Mouse (Mus musculus): ENCODE results near the gene Tpx2.
A peak's percentile ranks its signal among the peaks of the same experiment; 100 is the strongest.

The Tpx2 gene

DNA sequence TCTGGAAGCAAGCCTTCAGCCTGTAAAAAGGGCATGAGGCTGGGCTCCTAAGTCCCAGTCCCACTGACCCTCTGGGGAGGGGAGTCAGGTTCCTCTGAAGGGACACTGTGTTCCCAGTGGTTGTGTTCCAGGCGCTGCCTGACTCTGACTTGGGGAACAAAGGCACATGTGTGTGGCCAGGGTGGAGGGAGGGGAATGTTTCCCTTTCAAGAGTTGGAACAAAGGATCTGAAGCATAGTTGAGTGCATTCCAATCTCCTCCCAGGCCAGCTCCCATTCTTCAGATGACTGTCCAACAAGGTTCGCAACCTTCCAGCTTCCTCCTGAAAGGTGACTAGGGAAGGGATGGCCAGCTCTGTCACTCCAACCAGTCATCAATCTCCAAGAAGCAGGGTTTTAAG lies 27.4 kb upstream of the Tpx2 start:
- DNase-seq (ENCODE audit: low read depth) = peak; percentile 32

DNA sequence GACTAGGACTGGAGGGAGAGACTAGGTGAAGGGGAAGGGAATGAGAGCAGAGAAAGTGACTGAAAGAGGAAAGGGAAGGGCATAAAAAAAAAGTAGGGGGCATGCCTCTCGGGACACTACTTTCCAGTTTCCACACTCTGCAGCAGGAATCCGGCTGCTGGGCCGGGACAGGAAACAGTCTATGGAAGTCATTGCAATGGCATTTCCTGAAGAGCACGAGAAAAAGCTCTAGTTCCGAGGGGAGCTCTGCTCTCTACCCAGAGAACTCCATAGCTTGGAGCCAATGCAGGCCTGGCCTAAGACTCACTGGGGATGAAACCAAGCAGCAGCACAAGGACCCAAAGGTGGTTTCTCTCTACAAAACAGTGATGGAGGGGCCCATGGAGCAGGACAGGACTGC lies 26.7 kb upstream of the Tpx2 start:
- DNase-seq (ENCODE audit: low read depth) = peak; percentile 74

DNA sequence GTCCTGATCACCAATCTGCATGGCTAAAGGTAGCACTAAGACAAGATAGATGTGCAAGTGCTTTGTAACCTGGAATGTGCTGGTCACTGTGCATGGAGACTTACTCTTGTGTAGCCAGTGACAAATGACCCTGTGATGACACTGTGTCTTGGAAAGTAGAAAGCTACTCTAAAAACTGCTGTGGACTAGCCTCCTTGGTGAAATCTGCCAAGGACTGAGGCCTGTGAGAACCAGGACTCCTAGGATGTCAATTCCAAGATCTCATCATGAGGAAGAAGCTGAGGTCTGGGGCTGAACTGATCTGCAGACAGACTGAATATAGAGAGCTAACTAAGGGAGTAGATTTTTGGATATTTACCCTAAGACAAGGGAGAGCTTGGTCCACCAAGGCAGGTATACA lies 26.2 kb upstream of the Tpx2 start:
- no peak for DNase-seq (ENCODE audit: low read depth)

DNA sequence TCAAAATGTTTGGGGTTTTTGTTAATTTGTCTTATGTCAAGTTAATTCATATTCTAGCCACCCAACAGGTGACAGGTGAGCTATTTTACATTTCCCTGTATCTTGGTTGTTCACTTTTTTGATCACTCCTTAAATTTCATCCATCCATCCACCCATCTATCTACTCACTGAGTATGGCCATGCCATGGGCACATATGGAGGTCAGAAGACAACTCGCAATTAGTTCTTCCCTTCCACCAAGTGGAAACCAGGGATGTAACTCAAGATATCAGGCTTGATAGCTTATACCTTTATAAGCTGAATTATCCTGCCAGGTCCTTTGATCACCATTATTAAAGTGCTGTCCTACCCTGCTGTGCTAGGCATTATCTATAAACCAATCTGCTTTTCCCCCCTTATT lies 24.0 kb upstream of the Tpx2 start:
- DNase-seq (ENCODE audit: low read depth) = no peak

DNA sequence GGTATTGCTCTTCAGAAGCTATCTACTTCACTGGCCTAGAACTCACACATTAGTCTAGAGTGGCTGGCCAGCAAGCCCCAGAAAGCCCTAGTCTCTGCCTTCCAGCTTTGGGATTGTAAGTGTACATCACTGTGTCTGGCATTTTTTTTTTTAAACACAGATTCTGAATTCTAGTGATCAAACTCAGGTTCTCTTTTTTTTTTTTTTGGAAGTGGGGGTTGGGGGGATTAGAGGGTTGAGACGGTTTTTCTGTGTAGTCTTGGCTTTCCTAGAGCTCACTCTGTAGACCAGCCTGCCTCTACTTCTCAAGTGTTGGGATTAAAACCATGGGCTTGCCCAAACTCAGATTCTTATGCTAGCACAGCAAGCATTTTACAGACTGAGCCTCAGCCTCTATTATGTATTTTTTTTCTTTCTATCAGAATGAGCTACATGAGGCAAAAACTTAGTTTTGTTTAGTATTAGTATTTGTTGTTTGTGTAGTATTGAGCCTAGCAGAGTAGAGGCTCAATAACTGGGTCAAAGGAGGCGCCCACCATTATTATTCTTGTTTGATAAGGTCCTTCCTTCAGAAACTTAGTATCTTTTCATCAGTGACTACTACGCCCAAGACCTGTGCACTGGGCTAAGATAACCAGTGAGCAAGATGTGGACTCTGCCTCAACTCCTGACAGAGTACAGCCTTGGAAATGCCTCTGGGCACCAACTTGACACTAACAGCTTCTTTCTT lies 23.2 kb upstream of the Tpx2 start:
- no peak for DNase-seq (ENCODE audit: low read depth)

DNA sequence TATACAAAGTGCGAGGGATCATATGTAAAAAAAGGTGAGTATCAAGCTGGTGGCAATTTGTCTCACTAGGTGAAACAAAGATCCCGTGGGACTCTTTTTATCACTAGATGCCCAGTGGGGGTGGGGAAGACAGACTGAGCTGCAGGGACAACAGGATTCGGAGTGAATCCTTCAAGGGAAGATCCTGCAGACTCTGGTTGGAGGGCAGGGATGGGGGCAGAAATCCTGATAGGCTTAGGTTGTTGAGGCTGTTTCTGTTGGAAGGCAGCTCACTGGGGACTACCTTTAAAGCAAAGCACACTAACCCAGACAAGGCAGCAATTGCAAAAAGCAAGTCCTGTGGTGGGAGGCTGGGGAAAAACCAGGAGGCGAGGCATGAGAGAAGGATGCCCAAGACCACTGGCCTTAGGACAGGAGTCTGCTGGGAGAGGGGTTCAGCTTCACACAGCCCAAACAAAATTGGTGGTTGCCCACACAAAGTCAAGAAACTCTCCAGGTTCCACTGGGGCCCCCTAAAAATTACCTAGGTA lies 22.5 kb upstream of the Tpx2 start:
- DNase-seq (ENCODE audit: low read depth) = no peak

DNA sequence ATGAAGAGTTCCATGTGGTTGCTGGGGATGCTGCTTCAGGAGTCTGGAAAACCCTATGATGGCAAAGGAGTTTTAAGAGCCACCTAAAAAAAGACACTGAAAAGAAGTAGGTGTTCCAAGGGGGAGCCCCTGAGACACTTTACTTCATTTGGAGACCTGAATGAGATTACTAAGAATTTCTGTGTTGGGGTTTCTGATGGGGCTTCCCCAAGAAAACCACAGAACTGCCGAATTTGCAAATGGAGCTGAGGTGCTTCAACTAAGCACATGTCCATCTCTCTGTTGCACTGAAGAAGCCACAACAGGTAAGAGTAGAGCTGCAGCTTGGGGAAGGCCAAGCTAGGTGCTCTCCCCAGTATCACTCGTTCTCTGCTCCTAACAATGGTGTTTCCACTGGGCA lies 22.1 kb upstream of the Tpx2 start:
- no peak for DNase-seq (ENCODE audit: low read depth)

DNA sequence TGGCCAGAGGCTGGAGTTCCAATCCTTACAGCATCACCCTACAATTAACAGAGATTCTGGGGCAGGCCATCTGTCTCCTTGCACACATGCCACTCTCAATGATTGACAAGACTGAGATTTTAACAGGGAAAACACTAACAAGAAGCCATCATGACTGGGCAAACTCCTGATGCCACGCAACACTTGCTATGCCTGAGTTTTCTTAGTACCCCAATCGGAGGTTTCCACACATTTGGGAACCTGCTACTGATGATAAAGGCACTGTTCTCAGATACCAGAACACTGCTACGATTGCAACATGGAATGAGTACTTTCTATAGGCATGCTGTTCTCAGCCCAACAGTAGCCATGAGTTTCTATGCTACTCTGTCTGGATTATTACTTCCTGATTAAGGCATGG lies 21.3 kb upstream of the Tpx2 start:
- no peak for DNase-seq (ENCODE audit: low read depth)

DNA sequence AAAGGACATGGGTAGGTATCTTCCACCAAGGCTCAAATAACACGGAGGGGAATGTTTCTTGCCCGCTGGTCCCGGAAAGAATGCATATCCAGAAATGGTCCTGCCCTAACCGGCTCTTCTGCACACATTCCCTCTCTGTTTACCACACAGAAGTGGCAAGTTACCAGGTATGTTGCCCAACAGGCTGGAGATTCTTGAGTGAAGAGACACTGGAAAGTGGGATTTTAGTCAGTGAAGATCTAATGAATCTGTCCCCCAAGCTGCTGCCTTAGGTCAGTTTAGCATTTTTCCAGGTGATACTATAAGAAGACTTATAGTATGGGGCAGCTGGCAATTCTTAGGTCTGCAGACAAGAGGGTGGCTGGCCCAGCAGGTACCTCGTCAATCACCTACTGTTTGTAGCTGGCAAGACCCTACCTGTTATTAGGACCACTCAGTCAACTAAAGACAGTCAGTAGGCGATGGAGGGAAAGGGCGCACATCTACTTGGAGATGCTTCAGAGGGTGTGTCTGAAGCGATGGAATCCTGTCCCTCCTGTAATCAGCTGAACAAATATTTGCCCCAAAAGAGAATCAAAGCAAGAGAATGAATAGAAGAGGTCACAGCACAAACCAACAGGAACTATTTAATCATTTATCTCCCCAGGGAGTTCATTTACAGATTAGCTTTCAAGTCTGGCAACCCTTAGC lies 20.3 kb upstream of the Tpx2 start:
- DNase-seq (ENCODE audit: low read depth) = peak; percentile 73

DNA sequence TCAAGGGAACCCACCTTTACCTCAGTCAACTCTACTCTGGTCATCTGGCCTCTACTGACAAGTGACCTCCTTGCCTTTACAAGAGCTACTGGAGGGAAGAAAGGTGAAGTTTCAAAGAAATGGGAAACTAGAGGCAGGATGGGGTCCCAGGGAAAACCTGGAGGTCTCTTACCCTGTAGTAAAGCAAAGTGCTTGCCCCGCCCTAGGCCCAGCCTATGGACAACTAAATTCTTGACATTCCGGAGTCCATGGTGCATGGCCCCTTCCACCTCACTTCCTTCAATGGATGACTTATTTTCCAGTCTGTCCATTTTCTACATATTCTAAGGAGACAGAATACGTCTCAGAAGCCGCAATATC lies 19.8 kb upstream of the Tpx2 start:
- peak; percentile 27 for DNase-seq (ENCODE audit: low read depth)

DNA sequence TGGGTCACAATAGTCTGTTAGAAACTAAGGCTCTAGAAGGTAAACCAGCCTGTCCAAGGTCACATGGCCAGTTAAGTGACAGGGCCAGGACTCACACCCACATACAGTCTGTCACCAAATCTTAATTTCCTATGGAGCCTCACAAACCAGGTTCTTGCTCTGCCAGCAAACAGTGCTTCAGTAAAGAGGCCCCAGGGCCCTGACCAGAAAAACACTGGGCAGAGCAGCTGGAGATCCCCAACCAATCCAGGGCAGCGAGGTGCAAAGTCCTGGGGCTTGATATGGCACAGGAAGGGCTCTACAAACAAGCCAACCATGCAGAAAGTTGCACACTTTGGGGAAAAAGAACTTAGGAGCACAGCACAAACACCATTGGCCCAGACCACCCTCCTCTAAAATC lies 19.2 kb upstream of the Tpx2 start:
- no peak for DNase-seq (ENCODE audit: low read depth)

DNA sequence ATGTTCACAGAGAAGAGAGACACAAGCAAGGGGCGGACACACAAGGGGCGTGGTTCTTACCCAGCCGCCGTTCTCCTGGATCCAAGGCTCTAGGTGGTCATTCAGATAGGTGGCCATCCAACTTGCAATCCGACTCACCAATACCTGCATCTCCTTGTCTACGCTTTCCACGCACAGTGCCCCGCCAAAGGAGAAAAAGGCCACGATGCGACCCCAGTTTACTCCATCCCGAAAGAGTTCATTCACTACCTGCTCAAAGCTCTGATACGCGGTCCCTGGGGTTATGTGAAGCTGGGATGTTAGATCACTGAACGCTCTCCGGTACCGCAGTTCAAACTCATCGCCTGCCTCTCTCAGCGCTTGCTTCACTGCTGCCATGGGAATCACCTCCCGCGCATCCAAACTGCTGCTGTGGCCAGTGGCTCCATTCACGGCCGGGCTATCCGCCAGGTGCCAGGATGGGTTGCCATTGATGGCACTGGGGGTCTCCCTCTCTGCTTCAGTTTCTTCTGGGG lies 18.3 kb upstream of the Tpx2 start:
- peak; percentile 49 for DNase-seq (ENCODE audit: low read depth)

DNA sequence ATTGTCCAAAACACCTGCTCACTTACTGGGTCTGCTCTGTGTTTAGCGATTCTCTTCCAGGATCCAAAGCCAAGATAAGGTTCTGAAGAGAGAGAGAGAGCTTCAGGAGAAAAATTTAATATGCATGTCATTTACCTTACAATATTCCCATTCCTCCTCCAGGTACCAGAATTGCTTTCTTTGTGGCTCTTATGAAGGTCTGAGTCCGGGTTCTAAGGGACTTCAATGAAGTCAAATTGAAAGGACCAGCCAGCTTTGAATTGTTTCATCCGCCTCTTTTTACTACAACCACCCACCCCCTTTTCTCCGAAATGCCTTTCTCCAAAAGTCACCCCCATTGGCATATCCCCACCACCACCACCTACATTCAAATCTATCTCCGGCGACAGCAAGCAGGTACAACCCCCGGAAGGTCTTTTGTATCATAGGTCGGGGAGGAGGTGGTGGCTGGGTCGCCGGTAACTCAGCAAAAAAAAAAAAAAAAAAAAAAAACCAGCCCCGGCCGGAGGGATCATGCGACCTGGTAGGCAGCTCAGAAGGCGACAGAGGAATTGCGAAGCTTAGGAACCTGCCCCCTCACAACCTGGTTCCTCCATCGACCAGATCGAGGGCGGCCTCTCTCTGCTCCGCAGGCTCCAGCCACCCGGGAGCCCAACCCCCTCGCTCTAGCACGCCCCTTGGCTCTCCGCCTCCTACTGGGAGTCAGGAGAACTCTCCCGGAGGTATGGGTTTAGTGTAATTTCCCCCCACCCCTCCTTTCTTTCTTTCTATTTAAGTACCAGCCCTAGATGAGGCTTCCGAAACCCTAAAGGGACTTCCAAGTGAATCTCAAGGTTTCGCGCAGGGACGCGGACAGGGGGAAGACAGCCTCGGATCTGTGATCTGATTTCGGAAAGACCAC lies 17.5 kb upstream of the Tpx2 start:
- DNase-seq (ENCODE audit: low read depth) = peak; percentile 96

DNA sequence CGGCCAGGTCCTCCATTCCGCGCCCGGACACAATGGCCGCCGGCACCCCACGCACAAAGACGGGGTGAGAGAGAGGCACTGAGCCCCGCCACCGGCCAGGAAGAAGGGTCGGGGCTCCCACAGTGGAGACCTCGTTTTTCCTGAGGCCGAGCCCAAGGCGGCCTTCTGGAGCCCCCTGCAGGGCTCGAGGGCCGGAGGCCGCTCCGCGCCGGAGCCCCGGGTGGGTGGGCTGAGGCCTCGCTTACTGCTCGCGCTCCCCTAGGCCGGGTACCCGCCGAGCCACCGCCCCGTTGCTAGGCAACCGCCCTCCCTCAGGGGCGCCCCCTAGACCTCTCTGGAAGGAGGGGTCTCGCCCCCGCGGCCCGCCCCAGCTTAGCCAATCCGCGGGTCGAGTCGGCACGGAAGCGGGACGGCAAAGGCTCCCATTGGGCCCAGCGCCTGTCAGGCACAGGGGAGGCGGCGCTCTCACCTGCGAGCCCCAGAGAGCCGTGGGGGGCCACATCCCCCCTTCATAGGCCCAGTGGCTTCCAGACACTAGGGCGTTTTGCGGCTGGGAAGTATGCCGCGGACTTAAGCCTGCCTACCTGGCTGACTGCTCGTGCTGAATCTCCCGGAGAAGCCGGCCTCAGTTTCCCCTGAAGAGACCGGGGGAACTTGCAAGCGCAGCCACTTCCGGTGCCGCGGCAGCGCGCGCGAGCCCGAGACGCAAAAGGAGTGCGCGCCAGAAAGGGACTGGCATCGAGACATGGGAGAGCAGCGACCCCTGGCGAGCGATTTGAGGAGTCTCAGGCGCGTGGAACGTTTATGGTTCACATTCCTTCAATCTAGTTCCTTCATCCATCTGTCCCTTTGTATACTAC lies 16.5 kb upstream of the Tpx2 start, which contains the start of gene Bcl2l1:
TSS of gene Bcl2l1 (minus strand) at position 710 of the 860 bp plus-strand sequence.
- DNase-seq (ENCODE audit: low read depth) = peak; percentile 99

DNA sequence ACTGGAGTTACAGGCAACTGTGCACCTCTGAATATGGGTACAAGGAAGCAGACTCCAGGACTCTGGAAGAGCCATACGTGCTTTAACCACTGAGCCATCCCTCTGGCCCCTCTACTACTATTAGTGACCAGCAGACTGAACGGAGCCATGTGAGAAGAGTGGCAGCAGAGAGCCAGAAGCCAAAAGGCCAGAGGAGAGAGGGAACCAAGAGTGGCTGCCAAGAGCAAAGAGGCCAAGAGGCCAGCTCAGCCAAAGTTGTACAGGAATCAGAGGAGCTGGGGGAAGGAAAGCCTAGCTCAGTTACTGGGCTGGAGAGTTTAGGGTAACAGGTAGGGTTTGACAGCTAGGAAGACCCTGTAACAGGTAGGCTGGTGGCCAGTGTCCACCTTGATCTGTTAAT lies 8.5 kb upstream of the Tpx2 start:
- DNase-seq (ENCODE audit: low read depth) = no peak

DNA sequence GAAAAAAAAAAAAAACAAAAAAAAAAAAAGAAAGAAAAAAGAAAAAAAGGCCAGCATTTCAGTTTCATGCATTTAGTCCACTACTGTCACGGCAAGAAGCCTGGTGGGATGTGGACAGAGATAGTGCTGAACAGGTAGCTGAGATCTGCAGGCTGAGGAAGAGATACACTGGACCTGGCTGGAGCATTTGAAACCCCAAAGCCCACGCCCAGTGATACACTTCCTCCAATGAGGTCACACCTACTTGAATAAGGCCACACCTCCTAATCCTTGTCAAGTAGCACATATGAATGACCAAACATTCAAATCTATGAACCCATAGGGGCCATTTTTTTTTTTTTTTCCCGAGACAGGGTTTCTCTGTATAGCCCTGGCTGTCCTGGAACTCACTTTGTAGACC lies 5.0 kb upstream of the Tpx2 start:
- DNase-seq (ENCODE audit: low read depth) = no peak

DNA sequence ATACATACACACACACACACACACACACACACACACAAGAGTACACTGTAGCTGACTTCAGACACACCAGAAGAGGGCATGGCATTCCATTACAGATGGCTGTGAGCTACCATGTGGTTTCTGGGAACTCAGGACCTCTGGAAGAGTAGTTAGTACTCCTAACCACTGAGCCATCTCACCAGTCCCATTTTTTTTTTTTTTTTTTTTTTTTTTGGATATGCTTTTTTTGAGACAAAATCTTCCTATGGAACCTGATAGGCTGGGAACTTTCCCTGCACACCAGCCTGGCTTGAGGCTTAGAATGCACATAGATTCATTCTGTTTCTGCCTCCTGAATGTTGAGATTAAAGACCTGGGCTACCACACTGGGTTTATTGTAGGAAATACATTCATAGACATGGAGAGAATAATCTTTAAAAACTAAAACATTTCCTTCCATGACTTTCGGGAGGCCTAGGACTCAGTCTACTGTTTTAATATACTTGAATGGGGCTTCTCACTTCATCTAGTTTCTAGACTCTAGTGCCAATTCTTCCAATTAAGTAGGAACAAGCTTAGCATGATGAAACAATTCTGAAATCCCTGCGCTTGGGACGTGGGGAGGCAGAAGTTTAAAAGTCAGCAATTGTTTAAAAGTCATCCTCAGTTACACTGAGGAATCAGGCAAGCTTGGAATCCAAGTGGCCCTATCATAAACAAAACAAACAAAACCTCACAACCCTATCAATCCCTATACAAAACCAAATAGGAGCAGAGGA lies 528 bp upstream of the Tpx2 start:
- DNase-seq (ENCODE audit: low read depth) = no peak

DNA sequence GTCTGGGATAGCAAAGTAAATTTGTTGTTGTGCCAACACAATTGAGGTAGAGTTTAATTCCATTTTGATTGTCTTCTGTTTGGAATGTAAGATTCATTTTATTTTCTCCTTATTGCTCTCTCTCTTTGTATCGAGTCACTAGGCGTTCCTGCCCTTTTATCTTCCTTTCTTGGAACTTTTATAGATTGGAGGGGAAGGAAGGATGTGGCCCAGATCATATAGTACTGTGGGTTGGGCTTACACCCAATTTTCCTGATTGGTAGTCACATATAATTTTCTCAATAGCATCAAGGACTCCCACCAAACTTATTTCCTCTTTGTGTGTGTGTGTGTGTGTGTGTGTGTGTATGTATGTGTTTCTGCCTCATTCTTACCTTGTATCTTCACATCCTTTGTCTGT lies 702 bp downstream of the Tpx2 start:
- DNase-seq (ENCODE audit: low read depth) = no peak

DNA sequence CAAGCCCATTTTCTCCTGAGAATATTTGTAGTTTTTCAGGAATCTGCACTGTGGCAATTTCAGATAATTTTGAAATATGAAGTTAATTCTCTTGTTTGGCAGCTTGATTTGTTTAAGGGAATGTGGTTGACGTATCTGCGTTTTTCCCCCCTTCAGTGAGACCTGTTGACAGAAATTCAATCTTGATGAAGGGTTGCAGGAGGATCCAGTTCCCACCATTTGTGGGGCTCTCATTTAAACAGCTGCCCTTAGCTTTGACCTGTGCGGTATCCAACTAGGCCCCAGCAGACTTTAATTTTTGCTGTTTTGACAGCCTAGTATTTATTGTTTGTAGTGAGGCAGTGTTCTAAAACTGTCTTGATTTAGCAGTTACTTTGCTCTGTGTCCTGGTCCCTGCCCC lies 11.7 kb downstream of the Tpx2 start:
- DNase-seq (ENCODE audit: low read depth) = peak; percentile 80

DNA sequence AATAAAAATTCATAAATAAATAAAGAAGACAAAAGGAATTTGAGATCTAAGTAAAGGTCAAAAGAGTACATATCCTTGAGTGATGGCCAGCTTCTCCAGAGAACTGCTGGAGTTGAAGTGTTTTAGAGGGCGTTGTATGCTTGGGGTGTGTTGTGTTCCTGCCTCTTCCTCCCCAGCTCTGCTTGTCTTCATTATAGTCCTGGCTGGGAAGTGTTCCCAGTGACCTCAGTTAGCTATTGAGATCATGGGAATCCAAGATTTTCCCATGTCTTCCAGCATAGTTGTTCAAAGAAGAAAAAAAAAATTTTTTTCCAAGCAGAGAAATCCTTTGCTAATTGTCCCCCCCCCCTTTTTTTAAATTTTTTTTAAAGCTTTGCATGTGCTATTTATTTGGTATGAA lies 14.1 kb downstream of the Tpx2 start:
- DNase-seq (ENCODE audit: low read depth) = peak; percentile 27

DNA sequence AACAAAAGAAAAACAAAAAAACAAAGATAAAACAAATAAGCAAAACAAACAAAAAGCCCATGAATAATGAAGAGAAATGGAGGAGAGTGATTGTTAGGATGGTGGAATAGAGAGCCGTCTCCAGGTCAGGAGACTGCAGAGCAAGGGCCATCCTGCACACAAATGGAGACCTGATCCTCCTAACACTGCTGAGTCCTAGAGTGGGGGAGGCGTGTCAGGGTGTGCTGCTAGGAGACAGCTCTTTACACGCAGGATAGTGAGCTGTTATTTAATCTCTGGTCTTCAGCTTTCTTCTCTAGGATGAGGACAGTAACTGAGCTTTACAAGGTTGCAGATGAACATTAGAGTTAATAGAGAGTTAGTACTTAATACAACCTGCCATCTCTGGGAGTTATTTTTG lies 14.9 kb downstream of the Tpx2 start:
- DNase-seq (ENCODE audit: low read depth) = no peak

Data from NIH3T3 (cell line).